Mouse (Mus musculus) hindbrain, embryonic 12.5 days (tissue): ENCODE measurements at regions not wholly inside any gene's neighbourhood (a gene's known extent, or its start where the extent isn't known, plus 50 kb on each side); places are given as distances from the start of the nearest gene placed in this dataset.

ENCODE experiments used
- ATAC-seq: fragments of 200-750 bp; cut with Nextera tagmentation; 2 replicates; pipeline ENCODE4 v1.8.0; 2017; ENCODE audit warnings: moderate TSS enrichment; ENCODE audit not compliant: low FRiP score
- H3K27ac ChIP-seq: fragments of 300-500 bp; sonication (generic); 2 replicates; pipeline ENCODE4 v1.5.1; 2016; ENCODE audit warnings: mild to moderate bottlenecking
- H3K27me3 ChIP-seq: fragments of 300-500 bp; sonication (generic); 2 replicates; pipeline ENCODE4 v1.6.1; 2016; ENCODE audit warnings: mild to moderate bottlenecking
- H3K36me3 ChIP-seq: fragments of 300-500 bp; sonication (generic); 2 replicates; pipeline ENCODE4 v1.6.1; 2016; ENCODE audit warnings: mild to moderate bottlenecking
- H3K4me1 ChIP-seq: fragments of 300-500 bp; sonication (generic); 2 replicates; pipeline ENCODE4 v1.6.1; 2016
- H3K4me2 ChIP-seq: fragments of 300-500 bp; sonication (generic); replicated peaks from 2 replicates; pipeline ENCODE4 v1.6.1; 2016; ENCODE audit warnings: mild to moderate bottlenecking
- H3K4me3 ChIP-seq: fragments of 300-500 bp; sonication (generic); 2 replicates; pipeline ENCODE4 v1.5.1; 2016; ENCODE audit warnings: mild to moderate bottlenecking
- H3K9ac ChIP-seq: fragments of 300-500 bp; sonication (generic); 2 replicates; pipeline ENCODE4 v1.6.1; 2016; ENCODE audit warnings: mild to moderate bottlenecking, moderate library complexity
- H3K9me3 ChIP-seq: fragments of 300-500 bp; sonication (generic); replicated peaks from 2 replicates; pipeline ENCODE4 v1.6.1; 2016; ENCODE audit warnings: mild to moderate bottlenecking
- WGBS: fragments of 180-500 bp; shearing (Covaris S2); methylation state at CpG from one replicate; pipeline ENCODE4 v1.1.7; 2016; 5-methylcytosine and 5-hydroxymethylcytosine counted together

GRCm38 (mm10) chr17:51287878-51288277 is 108.7 kb upstream of the Tbc1d5 start:
- Histone ChIP-seq H3K27me3 (no peaks in the 10 kb centered on the region), H3K36me3 (no peaks in the 10 kb centered on the region), H3K4me3 (no peak overlapping the region), H3K4me1 (no peaks in the 10 kb centered on the region), H3K4me2 (no peak overlapping the region), H3K27ac (no peak overlapping the region), H3K9me3 (no peaks in the 10 kb centered on the region), H3K9ac (no peak overlapping the region)
- no peak for ATAC-seq
- 84% methylated on average over 8 of the region's 8 CpGs for WGBS

- H3K4me2 ChIP-seq: no peak overlapping the region
- H3K9me3 ChIP-seq: no peaks in the 10 kb centered on the region
- no peak overlapping the region for H3K27ac ChIP-seq
- no peaks in the 10 kb centered on the region for H3K27me3 ChIP-seq
- 0 out of 2 replicates have a peak, but pooled peaks have one; percentile 56 for ATAC-seq
- no peaks in the 10 kb centered on the region for H3K4me1 ChIP-seq
- 76% methylated on average over 5 of the region's 5 CpGs for WGBS
- H3K9ac ChIP-seq: no peak overlapping the region
- no peaks in the 10 kb centered on the region for H3K36me3 ChIP-seq
- no peak overlapping the region for H3K4me3 ChIP-seq
Observed at GRCm38 (mm10) chr17:51285362-51285761, 106.2 kb upstream of the Tbc1d5 start.

GRCm38 (mm10) chr17:51278771-51279170 is 99.6 kb upstream of the Tbc1d5 start:
- WGBS: 80% methylated on average over 7 of the region's 7 CpGs
- Histone ChIP-seq H3K27me3 (no peaks in the 10 kb centered on the region), H3K9me3 (no peaks in the 10 kb centered on the region), H3K4me2 (no peak overlapping the region), H3K36me3 (no peaks in the 10 kb centered on the region), H3K27ac (no peak overlapping the region), H3K4me3 (no peak overlapping the region), H3K4me1 (no peaks in the 10 kb centered on the region), H3K9ac (no peak overlapping the region)
- no peak for ATAC-seq

GRCm38 (mm10) chr17:51278094-51278493 is 98.9 kb upstream of the Tbc1d5 start:
- H3K4me3 ChIP-seq: no peak overlapping the region
- H3K36me3 ChIP-seq: no peaks in the 10 kb centered on the region
- H3K27ac ChIP-seq: no peak overlapping the region
- H3K27me3 ChIP-seq: no peaks in the 10 kb centered on the region
- no peak overlapping the region for H3K4me2 ChIP-seq
- ATAC-seq: no peak
- no peaks in the 10 kb centered on the region for H3K4me1 ChIP-seq
- H3K9ac ChIP-seq: no peak overlapping the region
- no peaks in the 10 kb centered on the region for H3K9me3 ChIP-seq
- WGBS: 81% methylated on average over 2 of the region's 2 CpGs

- no peak overlapping the region for H3K4me3 ChIP-seq
- no peak overlapping the region for H3K9ac ChIP-seq
- no peak overlapping the region for H3K27ac ChIP-seq
- no peak overlapping the region for H3K4me2 ChIP-seq
- no peak for ATAC-seq
- no peaks in the 10 kb centered on the region for H3K27me3 ChIP-seq
- no peaks in the 10 kb centered on the region for H3K9me3 ChIP-seq
- no peaks in the 10 kb centered on the region for H3K4me1 ChIP-seq
- no peaks in the 10 kb centered on the region for H3K36me3 ChIP-seq
Observed at GRCm38 (mm10) chr17:51277161-51277560, 98.0 kb upstream of the Tbc1d5 start.

GRCm38 (mm10) chr17:51272025-51272424 is 92.9 kb upstream of the Tbc1d5 start:
- 77% methylated on average over 1 of the region's 1 CpGs for WGBS
- Histone ChIP-seq H3K9ac (no peak overlapping the region), H3K27ac (no peak overlapping the region), H3K9me3 (no peaks in the 10 kb centered on the region), H3K36me3 (no peaks in the 10 kb centered on the region), H3K4me2 (no peak overlapping the region), H3K4me1 (no peaks in the 10 kb centered on the region), H3K27me3 (no peaks in the 10 kb centered on the region), H3K4me3 (no peak overlapping the region)
- ATAC-seq: no peak

GRCm38 (mm10) chr17:51262946-51263345 is 83.8 kb upstream of the Tbc1d5 start:
- no peak overlapping the region for H3K4me3 ChIP-seq
- H3K27me3 ChIP-seq: no peaks in the 10 kb centered on the region
- H3K4me1 ChIP-seq: no peaks in the 10 kb centered on the region
- H3K4me2 ChIP-seq: no peak overlapping the region
- H3K27ac ChIP-seq: no peak overlapping the region
- H3K36me3 ChIP-seq: no peaks in the 10 kb centered on the region
- 63% methylated on average over 3 of the region's 3 CpGs for WGBS
- no peak for ATAC-seq
- 0 out of 2 replicates have a peak, but pooled peaks cover 3% of the 10 kb centered on the region for H3K9me3 ChIP-seq
- no peak overlapping the region for H3K9ac ChIP-seq

- Histone ChIP-seq H3K27me3 (no peaks in the 10 kb centered on the region), H3K36me3 (no peaks in the 10 kb centered on the region), H3K4me1 (no peaks in the 10 kb centered on the region), H3K9ac (no peak overlapping the region), H3K4me2 (no peak overlapping the region), H3K27ac (no peak overlapping the region), H3K9me3 (0 out of 2 replicates have a peak, but pooled peaks cover 3% of the 10 kb centered on the region), H3K4me3 (no peak overlapping the region)
- ATAC-seq: no peak
Observed at GRCm38 (mm10) chr17:51262404-51262803, 83.3 kb upstream of the Tbc1d5 start.

- Histone ChIP-seq H3K4me1 (no peaks in the 10 kb centered on the region), H3K9me3 (no peaks in the 10 kb centered on the region), H3K4me2 (no peak overlapping the region), H3K36me3 (no peaks in the 10 kb centered on the region), H3K27ac (no peak overlapping the region), H3K9ac (no peak overlapping the region), H3K27me3 (no peaks in the 10 kb centered on the region), H3K4me3 (no peak overlapping the region)
- ATAC-seq: no peak
- 89% methylated on average over 5 of the region's 5 CpGs for WGBS
Observed at GRCm38 (mm10) chr17:51258316-51258715, 79.2 kb upstream of the Tbc1d5 start.

GRCm38 (mm10) chr17:51248543-51248942 is 69.4 kb upstream of the Tbc1d5 start:
- no peaks in the 10 kb centered on the region for H3K9me3 ChIP-seq
- no peak overlapping the region for H3K9ac ChIP-seq
- H3K27me3 ChIP-seq: no peaks in the 10 kb centered on the region
- 81% methylated on average over 6 of the region's 6 CpGs for WGBS
- H3K4me3 ChIP-seq: no peak overlapping the region
- H3K4me2 ChIP-seq: no peak overlapping the region
- no peak for ATAC-seq
- H3K27ac ChIP-seq: no peak overlapping the region
- no peaks in the 10 kb centered on the region for H3K4me1 ChIP-seq
- no peaks in the 10 kb centered on the region for H3K36me3 ChIP-seq

GRCm38 (mm10) chr17:51246038-51246437 is 66.9 kb upstream of the Tbc1d5 start:
- 85% methylated on average over 3 of the region's 3 CpGs for WGBS
- ATAC-seq: no peak

GRCm38 (mm10) chr17:51240360-51240993 is 61.3 kb upstream of the Tbc1d5 start:
- no peaks in the 10 kb centered on the region for H3K9me3 ChIP-seq
- no peak for ATAC-seq
- H3K27me3 ChIP-seq: no peaks in the 10 kb centered on the region
- no peak overlapping the region for H3K4me3 ChIP-seq
- no peaks in the 10 kb centered on the region for H3K4me1 ChIP-seq
- no peak overlapping the region for H3K4me2 ChIP-seq
- no peak overlapping the region for H3K9ac ChIP-seq
- H3K36me3 ChIP-seq: no peaks in the 10 kb centered on the region
- 59% methylated on average over 5 of the region's 5 CpGs for WGBS
- no peak overlapping the region for H3K27ac ChIP-seq

More at GRCm38 (mm10) chr17:51246038-51246437, 66.9 kb upstream of the Tbc1d5 start:
- Histone ChIP-seq H3K27ac (no peak overlapping the region), H3K4me3 (no peak overlapping the region), H3K27me3 (no peaks in the 10 kb centered on the region), H3K9ac (no peak overlapping the region), H3K4me1 (no peaks in the 10 kb centered on the region), H3K9me3 (no peaks in the 10 kb centered on the region), H3K36me3 (no peaks in the 10 kb centered on the region), H3K4me2 (no peak overlapping the region)

GRCm38 (mm10) chr17:51239465-51239864 is 60.3 kb upstream of the Tbc1d5 start:
- 66% methylated on average over 3 of the region's 3 CpGs for WGBS
- Histone ChIP-seq H3K4me1 (no peaks in the 10 kb centered on the region), H3K9ac (no peak overlapping the region), H3K36me3 (no peaks in the 10 kb centered on the region), H3K4me3 (no peak overlapping the region), H3K4me2 (no peak overlapping the region), H3K9me3 (no peaks in the 10 kb centered on the region), H3K27ac (no peak overlapping the region), H3K27me3 (no peaks in the 10 kb centered on the region)
- no peak for ATAC-seq
